Mouse (Mus musculus) lung, embryonic 14.5 days (tissue): Measurements from ENCODE around the gene Bcl2l11. TPM values are rescaled to one million over a fixed set of nuclear protein-coding genes. Genes with fewer than 3 reads are reported as not detected.

ENCODE experiments used
- ATAC-seq: fragments of 200-750 bp; cut with Nextera tagmentation; 2 replicates; pipeline ENCODE4 v1.8.0; 2017; ENCODE audit warnings: mild to moderate bottlenecking, moderate TSS enrichment, moderate library complexity; ENCODE audit not compliant: insufficient read depth
- DNase-seq: peaks from one replicate; pipeline ENCODE4 v3.0.0-alpha.2; 2015
- H3K27ac ChIP-seq: fragments of 300-500 bp; sonication (generic); 2 replicates; pipeline ENCODE4 v1.5.1; 2014; ENCODE audit warnings: low read depth, mild to moderate bottlenecking, moderate library complexity
- H3K27me3 ChIP-seq: fragments of 300-500 bp; sonication (generic); 2 replicates; pipeline ENCODE4 v1.6.1; 2014; ENCODE audit warnings: low read length, control low read depth; ENCODE audit not compliant: insufficient read depth
- H3K36me3 ChIP-seq: fragments of 300-500 bp; sonication (generic); 2 replicates; pipeline ENCODE4 v1.6.1; 2014; ENCODE audit warnings: control low read depth; ENCODE audit not compliant: insufficient read depth
- H3K4me1 ChIP-seq: fragments of 300-500 bp; sonication (generic); 2 replicates; pipeline ENCODE4 v1.6.1; 2014; ENCODE audit warnings: antibody characterized with exemption, control low read depth; ENCODE audit not compliant: insufficient read depth
- H3K4me2 ChIP-seq: fragments of 300-500 bp; sonication (generic); 2 replicates; pipeline ENCODE4 v1.6.1; 2014; ENCODE audit warnings: mild to moderate bottlenecking
- H3K4me3 ChIP-seq: fragments of 300-500 bp; sonication (generic); 2 replicates; pipeline ENCODE4 v1.5.1; 2014; ENCODE audit warnings: low read depth, low read length
- H3K9ac ChIP-seq: fragments of 300-500 bp; sonication (generic); 2 replicates; pipeline ENCODE4 v1.6.1; 2014
- H3K9me3 ChIP-seq: fragments of 300-500 bp; sonication (generic); 2 replicates; pipeline ENCODE4 v1.6.1; 2016; ENCODE audit warnings: low read depth, low read length, control low read depth
- CTCF ChIP-seq: IDR thresholded peaks from 2 replicates; pipeline ENCODE4 v1.5.1; 2016; ENCODE audit warnings: antibody characterized with exemption, low read depth
- WGBS: fragments of 180-500 bp; shearing (Covaris S2); extraction: QIAGEN DNeasy Blood & Tissue Kit; methylation state at CpG from one replicate; pipeline ENCODE4 v1.1.7; 2014; 5-methylcytosine and 5-hydroxymethylcytosine counted together
- polyA plus RNA-seq: library from polyadenylated mRNA; unstranded; fragments of >200 nt; fragmentation: Nextera tagmentation; extraction: Ambion mirVana; gene quantifications from 2 replicates; pipeline ENCODE4 v1.2.1, GENCODE M21; 2014

Bcl2l11 gene
- polyA plus RNA-seq, 1 experiment from 2014 or later: 27.9 TPM

DNA sequence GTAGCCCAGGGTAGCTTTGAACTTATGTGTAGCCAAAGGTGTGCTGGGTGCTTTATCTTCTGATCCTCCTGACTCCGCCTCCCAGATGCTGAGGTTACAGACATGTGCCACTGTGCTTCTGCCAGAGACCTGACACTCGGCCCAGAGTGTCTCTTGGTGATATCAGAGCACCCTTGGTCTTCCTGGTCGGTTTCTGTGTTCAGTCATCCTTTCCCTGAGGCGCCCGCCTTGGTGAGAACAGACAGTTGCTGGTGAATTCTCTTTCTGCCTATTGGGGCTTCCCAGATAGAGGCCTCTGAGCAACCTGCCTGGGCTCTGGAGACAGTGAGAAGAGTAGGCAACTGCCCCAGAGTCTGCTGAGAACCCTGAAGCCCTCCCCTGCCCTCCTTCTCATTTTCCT is 6.8 kb downstream of the Bcl2l11 start:
- Histone ChIP-seq H3K4me1 (peaks cover 6% of the 10 kb centered on the region; the same call in 1 of the 2 replicates), H3K9ac (no peak overlapping the region), H3K36me3 (peaks cover 73% of the 10 kb centered on the region), H3K27me3 (no peaks in the 10 kb centered on the region), H3K9me3 (no peaks in the 10 kb centered on the region), H3K4me3 (no peak overlapping the region), H3K27ac (no peak overlapping the region), H3K4me2 (no peak overlapping the region)
- 80% methylated on average over 5 of the region's 5 CpGs for WGBS
- no peak for DNase-seq
- ATAC-seq: no peak
- no peak for TF ChIP-seq CTCF

DNA sequence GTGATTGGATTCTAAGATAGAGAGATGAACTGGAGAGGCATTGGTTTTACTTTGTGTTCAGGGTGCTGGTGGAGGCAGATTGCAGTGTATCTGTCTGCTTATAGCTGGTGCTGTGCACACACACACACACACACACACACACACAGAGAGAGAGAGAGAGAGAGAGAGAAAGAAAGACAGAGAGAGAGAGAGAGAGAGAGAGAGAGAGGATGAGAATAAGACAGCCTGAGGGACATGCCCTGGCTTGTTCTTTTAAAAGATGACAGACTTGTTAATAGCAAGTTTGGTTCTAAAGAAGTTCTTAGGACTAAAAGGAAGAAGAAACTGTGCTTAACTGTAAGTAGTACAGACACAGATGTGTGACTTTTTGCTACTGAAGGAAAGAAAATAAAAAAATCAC is 8.0 kb downstream of the Bcl2l11 start:
- ATAC-seq (no peak), DNase-seq (no peak)
- no peak for TF ChIP-seq CTCF
- H3K36me3 ChIP-seq: peaks cover 69% of the 10 kb centered on the region
- no peak overlapping the region for H3K27ac ChIP-seq
- no peaks in the 10 kb centered on the region; the same call in 1 of the 2 replicates for H3K4me1 ChIP-seq
- H3K9ac ChIP-seq: no peak overlapping the region
- no peaks in the 10 kb centered on the region for H3K9me3 ChIP-seq
- H3K4me2 ChIP-seq: no peak overlapping the region
- H3K27me3 ChIP-seq: no peaks in the 10 kb centered on the region
- H3K4me3 ChIP-seq: no peak overlapping the region

GRCm38 (mm10) chr2:128134474-128134873 is 8.6 kb downstream of the Bcl2l11 start:
- Histone ChIP-seq H3K27me3 (no peaks in the 10 kb centered on the region), H3K4me1 (no peaks in the 10 kb centered on the region; the same call in 1 of the 2 replicates), H3K9ac (no peak overlapping the region), H3K9me3 (no peaks in the 10 kb centered on the region), H3K27ac (no peak overlapping the region), H3K36me3 (peaks cover 65% of the 10 kb centered on the region), H3K4me3 (no peak overlapping the region), H3K4me2 (no peak overlapping the region)
- TF ChIP-seq CTCF: no peak
- no peak for DNase-seq
- WGBS: 67% methylated on average over 5 of the region's 5 CpGs
- ATAC-seq: no peak

- Histone ChIP-seq H3K36me3 (peaks cover 63% of the 10 kb centered on the region), H3K4me3 (no peak overlapping the region), H3K4me2 (no peak overlapping the region), H3K27me3 (no peaks in the 10 kb centered on the region), H3K4me1 (no peaks in the 10 kb centered on the region; the same call in 1 of the 2 replicates), H3K27ac (no peak overlapping the region), H3K9ac (no peak overlapping the region), H3K9me3 (no peaks in the 10 kb centered on the region)
- no peak for DNase-seq
- no peak for ATAC-seq
- TF ChIP-seq CTCF: no peak
- 64% methylated on average over 8 of the region's 8 CpGs for WGBS
These were observed 9.1 kb downstream of the Bcl2l11 start for GRCm38 (mm10) chr2:128134948-128135347.

DNA sequence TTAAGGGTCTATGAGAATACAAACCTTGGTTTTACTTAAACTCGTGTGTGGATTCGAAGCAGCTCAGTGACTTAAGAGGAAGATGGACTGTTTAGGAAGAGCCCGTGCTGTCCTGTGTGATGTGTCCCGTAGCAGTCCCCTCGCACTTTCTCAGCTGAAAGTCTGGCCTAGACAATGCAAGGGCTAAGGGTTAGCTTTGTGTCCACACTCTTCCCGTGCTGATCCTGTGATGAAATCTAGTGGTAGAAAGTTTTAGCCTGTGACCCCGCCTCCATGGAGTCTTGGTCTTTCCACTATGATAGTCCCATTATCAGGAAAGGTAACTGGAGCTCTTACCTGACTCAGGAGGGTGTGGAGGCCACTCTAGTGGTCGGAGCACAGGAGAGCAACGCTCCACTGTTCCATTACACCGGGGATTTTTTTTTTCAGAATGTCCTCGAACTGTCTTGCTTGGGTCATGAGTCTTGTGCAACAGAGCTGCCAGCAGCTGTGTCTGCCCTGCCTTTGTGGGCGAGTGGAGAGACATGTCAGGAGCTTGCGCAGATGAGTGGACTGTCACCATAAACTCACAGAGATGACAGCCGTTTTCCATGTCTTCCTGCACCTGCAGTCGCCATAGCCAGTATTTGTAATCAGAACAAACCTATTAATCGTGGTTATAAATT is 11.1 kb downstream of the Bcl2l11 start:
- no peak for ATAC-seq
- H3K4me1 ChIP-seq: no peaks in the 10 kb centered on the region; the same call in 1 of the 2 replicates
- no peak for DNase-seq
- no peak overlapping the region for H3K4me3 ChIP-seq
- H3K4me2 ChIP-seq: no peak overlapping the region
- no peak overlapping the region for H3K27ac ChIP-seq
- no peaks in the 10 kb centered on the region for H3K9me3 ChIP-seq
- H3K27me3 ChIP-seq: no peaks in the 10 kb centered on the region
- H3K36me3 ChIP-seq: peaks cover 49% of the 10 kb centered on the region
- no peak overlapping the region for H3K9ac ChIP-seq
- TF ChIP-seq CTCF: no peak
- 79% methylated on average over 16 of the region's 16 CpGs for WGBS

DNA sequence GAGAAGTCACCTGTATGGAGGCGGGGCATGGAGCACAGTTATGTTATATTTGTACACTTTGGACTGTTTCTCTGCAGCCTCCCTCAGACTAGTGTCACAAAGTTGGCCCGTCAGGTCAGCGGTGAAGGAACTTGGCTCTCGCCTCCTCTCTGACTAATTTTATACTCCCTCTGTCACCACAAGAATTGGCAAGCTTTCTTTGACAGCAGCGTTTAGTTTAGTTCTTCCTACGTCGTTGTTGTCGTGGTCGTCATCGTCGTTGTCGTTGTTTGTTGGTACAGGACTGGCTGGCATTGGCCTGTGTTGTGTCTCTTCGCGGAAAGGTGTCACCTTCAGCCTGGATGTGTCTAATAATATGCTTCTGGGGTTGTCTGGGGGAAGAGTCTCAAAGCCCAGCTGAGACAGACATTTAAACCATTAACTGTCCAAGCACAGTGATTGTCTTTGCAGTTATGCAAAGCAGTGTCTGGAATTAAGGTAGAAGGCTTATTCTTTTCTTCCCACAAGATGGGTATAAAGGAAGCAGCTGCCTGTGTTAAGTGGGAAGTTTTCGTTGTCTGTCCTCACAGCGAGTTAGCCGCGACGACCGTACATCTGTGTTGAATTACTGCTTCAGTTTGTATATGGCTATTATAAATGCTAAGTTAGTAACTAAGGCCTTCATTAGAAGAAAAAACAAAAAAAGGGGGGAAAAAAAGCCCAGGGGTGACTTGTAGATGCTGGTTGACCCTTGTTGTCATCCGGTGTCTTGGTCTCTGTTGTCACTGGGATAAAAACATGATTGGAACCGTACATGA is 11.8 kb downstream of the Bcl2l11 start:
- H3K9me3 ChIP-seq: no peaks in the 10 kb centered on the region
- peaks cover 43% of the 10 kb centered on the region for H3K36me3 ChIP-seq
- H3K27ac ChIP-seq: no peak overlapping the region
- no peak overlapping the region for H3K4me3 ChIP-seq
- H3K9ac ChIP-seq: no peak overlapping the region
- no peak for TF ChIP-seq CTCF
- ATAC-seq (no peak), DNase-seq (no peak)
- H3K27me3 ChIP-seq: no peaks in the 10 kb centered on the region
- 73% methylated on average over 22 of the region's 22 CpGs for WGBS
- no peaks in the 10 kb centered on the region; the same call in 1 of the 2 replicates for H3K4me1 ChIP-seq
- no peak overlapping the region for H3K4me2 ChIP-seq

- 67% methylated on average over 8 of the region's 8 CpGs for WGBS
- DNase-seq (no peak), ATAC-seq (no peak)
- Histone ChIP-seq H3K9ac (no peak overlapping the region), H3K4me1 (no peaks in the 10 kb centered on the region; the same call in 1 of the 2 replicates), H3K4me2 (no peak overlapping the region), H3K36me3 (peaks cover 37% of the 10 kb centered on the region), H3K9me3 (no peaks in the 10 kb centered on the region), H3K4me3 (no peak overlapping the region), H3K27ac (no peak overlapping the region), H3K27me3 (no peaks in the 10 kb centered on the region)
- no peak for TF ChIP-seq CTCF
These were observed 13.1 kb downstream of the Bcl2l11 start for GRCm38 (mm10) chr2:128138924-128139323.
